Mouse (Mus musculus) heart, postnatal 0 days (tissue): ENCODE measurements around the gene Tsnaxip1. TPM values are rescaled to one million over a fixed set of nuclear protein-coding genes. Genes with fewer than 3 reads are reported as not detected.

Source experiments
- ATAC-seq: fragments of 200-750 bp; cut with Nextera tagmentation; 2 replicates; pipeline ENCODE4 v1.8.0; 2017; ENCODE audit warnings: low read depth, moderate number of reproducible peaks, moderate library complexity; ENCODE audit not compliant: insufficient read depth
- DNase-seq: peaks from one replicate; pipeline ENCODE4 v3.0.0-alpha.2; 2016; ENCODE audit warnings: low spot score
- H3K27ac ChIP-seq: fragments of 300-500 bp; sonication (generic); 2 replicates; pipeline ENCODE4 v1.5.1; 2014; ENCODE audit warnings: low read depth, mild to moderate bottlenecking
- H3K27me3 ChIP-seq: fragments of 300-500 bp; sonication (generic); 2 replicates; pipeline ENCODE4 v1.6.1; 2014; ENCODE audit warnings: low read length, mixed read lengths; ENCODE audit not compliant: control insufficient read depth, insufficient read depth
- H3K36me3 ChIP-seq: fragments of 300-500 bp; sonication (generic); replicated peaks from 2 replicates; pipeline ENCODE4 v1.6.1; 2014; ENCODE audit warnings: low read length, mixed read lengths; ENCODE audit not compliant: control insufficient read depth, insufficient read depth
- H3K4me1 ChIP-seq: fragments of 300-500 bp; sonication (generic); 2 replicates; pipeline ENCODE4 v1.6.1; 2014; ENCODE audit warnings: antibody characterized with exemption; ENCODE audit not compliant: control insufficient read depth, insufficient read depth
- H3K4me2 ChIP-seq: fragments of 300-500 bp; sonication (generic); 2 replicates; pipeline ENCODE4 v1.6.1; 2014; ENCODE audit warnings: low read depth, mild to moderate bottlenecking, low read length, moderate library complexity
- H3K4me3 ChIP-seq: fragments of 300-500 bp; sonication (generic); 2 replicates; pipeline ENCODE4 v1.5.1; 2014; ENCODE audit warnings: low read depth, low read length
- H3K9ac ChIP-seq: fragments of 300-500 bp; sonication (generic); replicated peaks from 2 replicates; pipeline ENCODE4 v1.6.1; 2014; ENCODE audit warnings: low read depth, low read length, mixed read lengths
- H3K9me3 ChIP-seq: fragments of 300-500 bp; sonication (generic); replicated peaks from 2 replicates; pipeline ENCODE4 v1.6.1; 2016; ENCODE audit warnings: low read length; ENCODE audit not compliant: control insufficient read depth
- CTCF ChIP-seq: IDR thresholded peaks from 2 replicates; pipeline ENCODE4 v1.5.1; 2016; ENCODE audit warnings: antibody characterized with exemption, control low read depth, low read depth
- EP300 ChIP-seq: IDR thresholded peaks from 2 replicates; pipeline ENCODE4 v1.6.1; 2016; ENCODE audit warnings: antibody characterized with exemption, low read depth
- WGBS: fragments of 180-500 bp; shearing (Covaris S2); extraction: QIAGEN DNeasy Blood & Tissue Kit; methylation state at CpG from one replicate; pipeline ENCODE4 v1.1.7; 2014; 5-methylcytosine and 5-hydroxymethylcytosine counted together
- polyA plus RNA-seq: library from polyadenylated mRNA; unstranded; fragments of >200 nt; fragmentation: Nextera tagmentation; extraction: Ambion mirVana; gene quantifications from 2 replicates; pipeline ENCODE4 v1.2.1, GENCODE M21; 2015
- total RNA-seq: library from RNA; depleted of rRNA; stranded (reverse); fragments of >200 nt; gene quantifications from 2 replicates; pipeline ENCODE4 v1.2.3, GENCODE M21; 2014; ENCODE audit warnings: low replicate concordance

The Tsnaxip1 gene
- total and polyA plus RNA-seq, 2 experiments from 2014 or later: not detected

- TF ChIP-seq EP300 (no peak), CTCF (peak; percentile 32)
- DNase-seq: no peak
Observed at GRCm38 (mm10) chr8:105861951-105862350, 34.4 kb downstream of the Tsnaxip1 start.

GRCm38 (mm10) chr8:105866364-105867029, 39.0 kb downstream of the Tsnaxip1 start:
- Histone ChIP-seq H3K4me2 (no peak overlapping the region), H3K9me3 (no peaks in the 10 kb centered on the region), H3K36me3 (peaks cover 37% of the 10 kb centered on the region), H3K9ac (no peak overlapping the region), H3K27me3 (no peaks in the 10 kb centered on the region), H3K27ac (no peak overlapping the region), H3K4me3 (no peak overlapping the region), H3K4me1 (peaks cover 12% of the 10 kb centered on the region)
- TF ChIP-seq EP300 (no peak), CTCF (peak; percentile 27; the same call in 1 of the 2 replicates)
- ATAC-seq (no peak), DNase-seq (no peak)
- 70% methylated on average over 6 of the region's 6 CpGs for WGBS

More at GRCm38 (mm10) chr8:105861951-105862350, 34.4 kb downstream of the Tsnaxip1 start:
- Histone ChIP-seq H3K27ac (peak overlapping the region; percentile 85), H3K4me3 (peak overlapping the region; percentile 75), H3K4me2 (peak overlapping the region; percentile 95), H3K9me3 (no peaks in the 10 kb centered on the region), H3K36me3 (peaks cover 15% of the 10 kb centered on the region), H3K27me3 (no peaks in the 10 kb centered on the region), H3K9ac (peak overlapping the region; percentile 86), H3K4me1 (peaks cover 31% of the 10 kb centered on the region)
- 0% methylated on average over 1 of the region's 1 CpGs for WGBS
- no peak for ATAC-seq

GRCm38 (mm10) chr8:105874301-105874700, 46.8 kb downstream of the Tsnaxip1 start:
- 25% methylated on average over 6 of the region's 6 CpGs for WGBS
- Histone ChIP-seq H3K9me3 (no peaks in the 10 kb centered on the region), H3K36me3 (peaks cover 46% of the 10 kb centered on the region), H3K4me3 (no peak overlapping the region), H3K27me3 (no peaks in the 10 kb centered on the region), H3K4me2 (peak overlapping the region; percentile 40), H3K4me1 (peaks cover 31% of the 10 kb centered on the region), H3K9ac (peak overlapping the region; percentile 8; the same call in 1 of the 2 replicates), H3K27ac (peak overlapping the region; percentile 91)
- DNase-seq: peak; percentile 85
- peak; percentile 92 for ATAC-seq
- no peak for TF ChIP-seq EP300
- no peak for TF ChIP-seq CTCF

- Histone ChIP-seq H3K9me3 (no peaks in the 10 kb centered on the region), H3K27me3 (no peaks in the 10 kb centered on the region), H3K4me2 (peak within 1 kb of the TSS; percentile 91), H3K36me3 (peaks cover 59% of the 10 kb centered on the region), H3K4me3 (peak within 1 kb of the TSS; percentile 87), H3K27ac (peak within 1 kb of the TSS; percentile 75), H3K4me1 (peaks cover 8% of the 10 kb centered on the region), H3K9ac (peak within 1 kb of the TSS; percentile 89)
- TF ChIP-seq CTCF (no peak), EP300 (no peak)
- DNase-seq (peak; percentile 64), ATAC-seq (peak; percentile 82)
- WGBS: under 1% methylated on average over 45 of the region's 45 CpGs
Observed at GRCm38 (mm10) chr8:105880754-105881520, 53.4 kb downstream of the Tsnaxip1 start, which contains the start of gene Edc4. Edc4 (plus strand) TSS chr8:105880881.

GRCm38 (mm10) chr8:105889756-105890465, 62.4 kb downstream of the Tsnaxip1 start:
- peaks cover 79% of the 10 kb centered on the region for H3K36me3 ChIP-seq
- TF ChIP-seq EP300: no peak
- no peak for TF ChIP-seq CTCF
- no peaks in the 10 kb centered on the region for H3K4me1 ChIP-seq
- no peak overlapping the region for H3K9ac ChIP-seq
- no peaks in the 10 kb centered on the region for H3K27me3 ChIP-seq
- ATAC-seq (no peak), DNase-seq (no peak)
- WGBS: 97% methylated on average over 12 of the region's 12 CpGs
- no peaks in the 10 kb centered on the region for H3K9me3 ChIP-seq
- no peak overlapping the region for H3K4me2 ChIP-seq
- H3K27ac ChIP-seq: no peak overlapping the region
- no peak overlapping the region for H3K4me3 ChIP-seq
